Mouse (Mus musculus): ENCODE data around the gene Dnm3. TPM values are rescaled to one million over a fixed set of nuclear protein-coding genes. Genes with fewer than 3 reads are reported as not detected.
A peak's percentile ranks its signal among the peaks of the same experiment; 100 is the strongest.

Gene Dnm3
- polyA plus RNA-seq, 1 experiment from 2014 or later = 3.3 TPM

- Histone ChIP-seq H3K36me3 (ENCODE audit: control insufficient read depth, insufficient read depth, low read length) (no peaks in the 10 kb centered on the region), H3K4me1 (replicated peaks; ENCODE audit: control insufficient read depth, insufficient read depth, low read length) (no peaks in the 10 kb centered on the region; the same call in 1 of the 2 replicates), H3K9ac (ENCODE audit: low read depth, low read length) (no peak overlapping the region), H3K4me3 (ENCODE audit: low read depth, low read length) (no peak overlapping the region), H3K27ac (ENCODE audit: low read depth, low read length) (no peak overlapping the region), H3K4me2 (no peak overlapping the region), H3K9me3 (ENCODE audit: control insufficient read depth, low read length) (no peaks in the 10 kb centered on the region), H3K27me3 (replicated peaks; ENCODE audit: control insufficient read depth, insufficient read depth, low read length) (no peaks in the 10 kb centered on the region)
- WGBS = 77% methylated on average over 6 of the region's 6 CpGs
- DNase-seq (ENCODE audit: low spot score) (no peak), ATAC-seq (replicated peaks; ENCODE audit: low FRiP score) (no peak)
These were observed 220.8 kb downstream of the Dnm3 start for GRCm38 (mm10) chr1:162256912-162257607.

- ATAC-seq (replicated peaks; ENCODE audit: low FRiP score) = 0 out of 2 replicates have a peak, but pooled peaks have one; percentile 26
- H3K4me2 ChIP-seq = no peak overlapping the region
- H3K9me3 ChIP-seq (ENCODE audit: control insufficient read depth, low read length) = no peaks in the 10 kb centered on the region
- DNase-seq (ENCODE audit: low spot score) = no peak
- H3K27me3 ChIP-seq (replicated peaks; ENCODE audit: control insufficient read depth, insufficient read depth, low read length) = no peaks in the 10 kb centered on the region
- H3K27ac ChIP-seq (ENCODE audit: low read depth, low read length) = peak overlapping the region; percentile 52; the same call in 1 of the 2 replicates
- no peaks in the 10 kb centered on the region; the same call in 1 of the 2 replicates for H3K4me1 ChIP-seq (replicated peaks; ENCODE audit: control insufficient read depth, insufficient read depth, low read length)
- WGBS = 46% methylated on average over 5 of the region's 5 CpGs
- no peaks in the 10 kb centered on the region for H3K36me3 ChIP-seq (ENCODE audit: control insufficient read depth, insufficient read depth, low read length)
- no peak overlapping the region for H3K4me3 ChIP-seq (ENCODE audit: low read depth, low read length)
- H3K9ac ChIP-seq (ENCODE audit: low read depth, low read length) = no peak overlapping the region
These were observed 222.9 kb downstream of the Dnm3 start for GRCm38 (mm10) chr1:162254944-162255343.

GRCm38 (mm10) chr1:162253971-162254641 is 223.7 kb downstream of the Dnm3 start:
- Histone ChIP-seq H3K36me3 (ENCODE audit: control insufficient read depth, insufficient read depth, low read length) (no peaks in the 10 kb centered on the region), H3K9ac (ENCODE audit: low read depth, low read length) (no peak overlapping the region), H3K27me3 (replicated peaks; ENCODE audit: control insufficient read depth, insufficient read depth, low read length) (no peaks in the 10 kb centered on the region), H3K27ac (ENCODE audit: low read depth, low read length) (peak overlapping the region; percentile 52; the same call in 1 of the 2 replicates), H3K9me3 (ENCODE audit: control insufficient read depth, low read length) (no peaks in the 10 kb centered on the region), H3K4me1 (replicated peaks; ENCODE audit: control insufficient read depth, insufficient read depth, low read length) (no peaks in the 10 kb centered on the region; the same call in 1 of the 2 replicates), H3K4me3 (ENCODE audit: low read depth, low read length) (no peak overlapping the region), H3K4me2 (no peak overlapping the region)
- WGBS = 45% methylated on average over 8 of the region's 8 CpGs
- ATAC-seq (replicated peaks; ENCODE audit: low FRiP score) (peak; percentile 68; the same call in 1 of the 2 replicates), DNase-seq (ENCODE audit: low spot score) (no peak)

- Histone ChIP-seq H3K4me2 (no peak overlapping the region), H3K9me3 (ENCODE audit: control insufficient read depth, low read length) (no peaks in the 10 kb centered on the region), H3K9ac (ENCODE audit: low read depth, low read length) (no peak overlapping the region), H3K36me3 (ENCODE audit: control insufficient read depth, insufficient read depth, low read length) (no peaks in the 10 kb centered on the region), H3K27ac (ENCODE audit: low read depth, low read length) (0 out of 2 replicates have a peak overlapping the region, but pooled peaks have one; percentile 52), H3K4me1 (replicated peaks; ENCODE audit: control insufficient read depth, insufficient read depth, low read length) (no peaks in the 10 kb centered on the region; the same call in 1 of the 2 replicates), H3K4me3 (ENCODE audit: low read depth, low read length) (no peak overlapping the region), H3K27me3 (replicated peaks; ENCODE audit: control insufficient read depth, insufficient read depth, low read length) (no peaks in the 10 kb centered on the region)
- DNase-seq (ENCODE audit: low spot score) (no peak), ATAC-seq (replicated peaks; ENCODE audit: low FRiP score) (no peak)
- WGBS = 63% methylated on average over 2 of the region's 2 CpGs
These were observed 225.0 kb downstream of the Dnm3 start for GRCm38 (mm10) chr1:162252869-162253268.

- Histone ChIP-seq H3K36me3 (ENCODE audit: control insufficient read depth, insufficient read depth, low read length) (no peaks in the 10 kb centered on the region), H3K4me3 (ENCODE audit: low read depth, low read length) (no peak overlapping the region), H3K27me3 (replicated peaks; ENCODE audit: control insufficient read depth, insufficient read depth, low read length) (no peaks in the 10 kb centered on the region), H3K4me1 (replicated peaks; ENCODE audit: control insufficient read depth, insufficient read depth, low read length) (no peaks in the 10 kb centered on the region), H3K27ac (ENCODE audit: low read depth, low read length) (no peak overlapping the region), H3K9me3 (ENCODE audit: control insufficient read depth, low read length) (no peaks in the 10 kb centered on the region), H3K9ac (ENCODE audit: low read depth, low read length) (no peak overlapping the region), H3K4me2 (no peak overlapping the region)
- WGBS = 86% methylated on average over 5 of the region's 5 CpGs
- ATAC-seq (replicated peaks; ENCODE audit: low FRiP score) = no peak
- DNase-seq (ENCODE audit: low spot score) = no peak
These were observed 230.6 kb downstream of the Dnm3 start for GRCm38 (mm10) chr1:162247216-162247615.

- peak overlapping the region; percentile 34; the same call in 1 of the 2 replicates for H3K27ac ChIP-seq (ENCODE audit: low read depth, low read length)
- no peaks in the 10 kb centered on the region for H3K27me3 ChIP-seq (replicated peaks; ENCODE audit: control insufficient read depth, insufficient read depth, low read length)
- no peak overlapping the region for H3K4me3 ChIP-seq (ENCODE audit: low read depth, low read length)
- H3K4me2 ChIP-seq = no peak overlapping the region
- no peaks in the 10 kb centered on the region for H3K4me1 ChIP-seq (replicated peaks; ENCODE audit: control insufficient read depth, insufficient read depth, low read length)
- ATAC-seq (replicated peaks; ENCODE audit: low FRiP score) (peak; percentile 31; the same call in 1 of the 2 replicates), DNase-seq (ENCODE audit: low spot score) (no peak)
- WGBS = 41% methylated on average over 2 of the region's 2 CpGs
- H3K36me3 ChIP-seq (ENCODE audit: control insufficient read depth, insufficient read depth, low read length) = no peaks in the 10 kb centered on the region
- no peak overlapping the region for H3K9ac ChIP-seq (ENCODE audit: low read depth, low read length)
- H3K9me3 ChIP-seq (ENCODE audit: control insufficient read depth, low read length) = no peaks in the 10 kb centered on the region
These were observed 234.2 kb downstream of the Dnm3 start for GRCm38 (mm10) chr1:162243651-162243990.

GRCm38 (mm10) chr1:162242980-162243650 is 234.7 kb downstream of the Dnm3 start:
- Histone ChIP-seq H3K4me1 (replicated peaks; ENCODE audit: control insufficient read depth, insufficient read depth, low read length) (no peaks in the 10 kb centered on the region), H3K27me3 (replicated peaks; ENCODE audit: control insufficient read depth, insufficient read depth, low read length) (no peaks in the 10 kb centered on the region), H3K36me3 (ENCODE audit: control insufficient read depth, insufficient read depth, low read length) (no peaks in the 10 kb centered on the region), H3K4me3 (ENCODE audit: low read depth, low read length) (no peak overlapping the region), H3K9me3 (ENCODE audit: control insufficient read depth, low read length) (no peaks in the 10 kb centered on the region), H3K27ac (ENCODE audit: low read depth, low read length) (no peak overlapping the region), H3K9ac (ENCODE audit: low read depth, low read length) (no peak overlapping the region), H3K4me2 (no peak overlapping the region)
- WGBS = 56% methylated on average over 7 of the region's 7 CpGs
- ATAC-seq (replicated peaks; ENCODE audit: low FRiP score) (peak; percentile 23; the same call in 1 of the 2 replicates), DNase-seq (ENCODE audit: low spot score) (no peak)

- Histone ChIP-seq H3K27me3 (replicated peaks; ENCODE audit: control insufficient read depth, insufficient read depth, low read length) (no peaks in the 10 kb centered on the region), H3K4me2 (no peak overlapping the region), H3K9ac (ENCODE audit: low read depth, low read length) (no peak overlapping the region), H3K36me3 (ENCODE audit: control insufficient read depth, insufficient read depth, low read length) (no peaks in the 10 kb centered on the region), H3K4me1 (replicated peaks; ENCODE audit: control insufficient read depth, insufficient read depth, low read length) (no peaks in the 10 kb centered on the region), H3K9me3 (ENCODE audit: control insufficient read depth, low read length) (no peaks in the 10 kb centered on the region), H3K4me3 (ENCODE audit: low read depth, low read length) (no peak overlapping the region), H3K27ac (ENCODE audit: low read depth, low read length) (no peak overlapping the region)
- WGBS = 73% methylated on average over 4 of the region's 4 CpGs
- ATAC-seq (replicated peaks; ENCODE audit: low FRiP score) (no peak), DNase-seq (ENCODE audit: low spot score) (no peak)
These were observed 237.1 kb downstream of the Dnm3 start for GRCm38 (mm10) chr1:162240720-162241119.

Measured in liver, embryonic 11.5 days (tissue).